Mouse (Mus musculus): ENCODE results near the gene Rasgef1b. TPM values are rescaled to one million over a fixed set of nuclear protein-coding genes. Genes with fewer than 3 reads are reported as not detected.
A peak's percentile ranks its signal among the peaks of the same experiment; 100 is the strongest.

Rasgef1b gene
- total and polyA plus RNA-seq, 3 experiments, result 0.17 to 0.26 (median 0.21) TPM

DNA sequence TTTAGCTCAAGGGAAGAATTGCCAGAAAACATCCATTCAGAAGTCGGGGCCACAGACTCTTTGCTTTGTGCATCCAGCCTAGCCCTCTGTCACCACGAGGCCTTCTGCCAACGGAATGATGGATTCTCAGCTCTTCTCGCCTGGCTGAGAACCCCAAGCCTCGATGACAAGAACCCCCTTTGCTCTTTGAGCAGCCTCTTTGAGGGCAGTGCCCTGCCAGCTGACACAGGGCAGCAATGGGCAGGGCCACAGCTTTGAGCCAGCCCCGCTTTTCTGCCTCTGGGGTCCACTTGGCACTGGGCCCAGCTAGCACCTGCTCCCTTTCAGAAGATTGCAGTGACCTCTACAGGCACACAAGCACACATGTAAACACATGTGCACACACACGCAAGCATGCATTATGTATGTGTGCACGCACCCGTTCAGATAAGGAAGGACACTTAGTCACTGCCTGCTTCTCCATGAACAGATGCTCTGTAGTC is 224.5 kb downstream of the Rasgef1b start:
- H3K4me1 ChIP-seq (ENCODE audit: control insufficient read depth in 1 of 2, insufficient read depth in 2 of 2), result peaks cover 0 to 4% of the 10 kb centered on the region in 2 experiments; a peak in 1 of 4 replicates
- no peak for DNase-seq (ENCODE audit: extremely low read depth)
- no peaks in the 10 kb centered on the region for H3K79me2 ChIP-seq (replicated peaks; ENCODE audit: control insufficient read depth, extremely low read depth, insufficient read depth, poor library complexity, severe bottlenecking)
- in situ Hi-C loops (cut with MboI; ENCODE audit: low pct_ligation_motif_present, low pct_unique_long_range_greater_than_20kb, low sequenced_read_pairs) (no loop called here), dilution Hi-C loops (cut with MboI; ENCODE audit: extremely low pct_ligation_motif_present, extremely low pct_unique_long_range_greater_than_20kb, low sequenced_read_pairs) (no loop called here)
- TF ChIP-seq RAD21 (IDR thresholded peaks at IDR 0.05; ENCODE audit: low read depth, low read length) (peak; percentile 12), CHD2 (IDR thresholded peaks at IDR 0.05; ENCODE audit: low read length) (no peak)
- no peaks in the 10 kb centered on the region for H3K36me3 ChIP-seq (replicated peaks in 1 of 2; ENCODE audit: control insufficient read depth in 1 of 2, insufficient read depth in 1 of 2, low read length in 1 of 2)
- no peak overlapping the region for H3K27ac ChIP-seq (ENCODE audit: insufficient read depth, low read depth)
- no peak overlapping the region for H3K4me3 ChIP-seq (replicated peaks in 1 of 3; ENCODE audit: low read depth in 2 of 3, low read length in 2 of 3, poor library complexity in 1 of 3)
- H3K9me3 ChIP-seq (replicated peaks; ENCODE audit: low read length), result no peaks in the 10 kb centered on the region
- no peaks in the 10 kb centered on the region for H3K27me3 ChIP-seq (replicated peaks)
- no peak overlapping the region for H3K9ac ChIP-seq (ENCODE audit: insufficient read depth, low read depth)
- H3K4me2 ChIP-seq (ENCODE audit: insufficient read depth, low read depth, poor library complexity, severe bottlenecking), result no peak overlapping the region

DNA sequence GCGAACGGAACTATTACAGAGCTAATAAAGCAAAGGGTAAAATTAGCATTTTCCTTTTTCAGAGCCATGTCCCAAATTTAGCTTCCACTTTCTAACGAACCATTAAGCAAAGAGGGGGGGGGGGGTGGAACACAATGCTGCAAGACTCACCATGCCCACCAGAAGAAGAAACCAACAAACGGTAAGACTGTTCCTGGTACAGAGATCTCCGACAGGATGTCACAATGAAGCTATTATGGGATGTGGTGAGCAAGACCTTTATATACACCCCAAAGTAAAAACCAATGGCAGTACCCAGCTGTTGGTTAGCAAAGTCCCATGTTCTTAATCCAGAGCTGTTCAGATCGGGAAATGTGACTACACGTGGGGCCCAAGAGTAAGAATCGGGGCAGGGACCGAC is 226.2 kb downstream of the Rasgef1b start:
- DNase-seq (ENCODE audit: extremely low read depth), result no peak
- H3K4me1 ChIP-seq (ENCODE audit: control insufficient read depth in 1 of 2, insufficient read depth in 2 of 2), result peaks cover 0 to 4% of the 10 kb centered on the region in 2 experiments; a peak in 1 of 4 replicates
- dilution Hi-C loops (cut with MboI; ENCODE audit: extremely low pct_ligation_motif_present, extremely low pct_unique_long_range_greater_than_20kb, low sequenced_read_pairs), result no loop called here
- no peak overlapping the region for H3K4me3 ChIP-seq (replicated peaks in 1 of 3; ENCODE audit: low read depth in 2 of 3, low read length in 2 of 3, poor library complexity in 1 of 3)
- H3K4me2 ChIP-seq (ENCODE audit: insufficient read depth, low read depth, poor library complexity, severe bottlenecking), result no peak overlapping the region
- no peaks in the 10 kb centered on the region for H3K9me3 ChIP-seq (replicated peaks; ENCODE audit: low read length)
- no peak overlapping the region for H3K9ac ChIP-seq (ENCODE audit: insufficient read depth, low read depth)
- no peaks in the 10 kb centered on the region for H3K27me3 ChIP-seq (replicated peaks)
- TF ChIP-seq SIN3A (IDR thresholded peaks at IDR 0.05; ENCODE audit: low read length) (no peak), TBP (conservative IDR thresholded peaks at IDR 0.05; ENCODE audit: low read depth, low read length) (no peak), CHD1 (IDR thresholded peaks at IDR 0.05; ENCODE audit: low read depth, low read length) (no peak), EP300 (IDR thresholded peaks at IDR 0.05; ENCODE audit: low read length) (no peak), USF2 (conservative IDR thresholded peaks at IDR 0.05; ENCODE audit: low read depth, low read length) (no peak), MXI1 (IDR thresholded peaks at IDR 0.05; ENCODE audit: low read depth, low read length) (no peak), ETS1 (conservative IDR thresholded peaks at IDR 0.05; ENCODE audit: low read depth, low read length) (no peak)
- H3K27ac ChIP-seq (ENCODE audit: insufficient read depth, low read depth), result no peak overlapping the region
- H3K36me3 ChIP-seq (replicated peaks in 1 of 2; ENCODE audit: control insufficient read depth in 1 of 2, insufficient read depth in 1 of 2, low read length in 1 of 2), result no peaks in the 10 kb centered on the region
- H3K79me2 ChIP-seq (replicated peaks; ENCODE audit: control insufficient read depth, extremely low read depth, insufficient read depth, poor library complexity, severe bottlenecking), result no peaks in the 10 kb centered on the region
- in situ Hi-C loops (cut with MboI; ENCODE audit: low pct_ligation_motif_present, low pct_unique_long_range_greater_than_20kb, low sequenced_read_pairs), result no loop called here

DNA sequence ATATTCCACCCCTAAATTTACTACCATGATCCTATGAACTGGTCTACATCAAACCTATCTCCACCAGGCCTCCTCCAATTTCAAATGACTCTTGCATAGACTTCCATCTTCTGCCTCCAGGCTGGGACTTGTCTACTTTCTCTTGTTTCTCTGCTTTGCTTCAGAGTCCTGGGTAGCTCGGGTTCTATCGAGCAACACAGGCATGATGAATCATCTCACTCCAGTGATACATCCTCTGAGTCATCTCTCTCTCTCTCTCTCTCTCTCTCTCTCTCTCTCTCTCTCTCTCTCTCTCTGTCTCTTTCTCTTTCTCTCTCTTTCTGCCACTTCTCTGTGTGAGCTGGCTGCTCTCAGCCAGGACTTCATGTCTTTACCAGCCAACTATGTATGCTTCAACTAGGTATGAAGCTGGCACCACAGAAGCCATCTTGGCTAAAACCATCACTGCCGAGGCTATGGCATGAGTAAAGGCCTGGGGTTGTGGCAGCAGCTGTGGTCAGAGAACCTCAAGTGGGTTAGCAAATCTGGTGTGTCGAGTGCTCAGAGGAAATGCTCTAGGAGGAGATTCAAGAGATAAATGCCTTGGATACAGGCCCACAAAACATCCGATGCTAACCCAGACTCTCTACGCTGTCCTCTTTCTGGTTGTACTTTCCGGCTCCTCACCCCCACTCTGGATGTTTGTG is 229.3 kb downstream of the Rasgef1b start:
- Histone ChIP-seq H3K27ac (ENCODE audit: insufficient read depth, low read depth) (no peak overlapping the region), H3K4me1 (ENCODE audit: control insufficient read depth in 1 of 2, insufficient read depth in 2 of 2) (peaks cover 0 to 8% of the 10 kb centered on the region in 2 experiments; a peak in 1 of 4 replicates), H3K4me3 (replicated peaks in 1 of 3; ENCODE audit: low read depth in 2 of 3, low read length in 2 of 3, poor library complexity in 1 of 3) (no peak overlapping the region), H3K9ac (ENCODE audit: insufficient read depth, low read depth) (no peak overlapping the region), H3K27me3 (replicated peaks) (no peaks in the 10 kb centered on the region), H3K36me3 (replicated peaks in 1 of 2; ENCODE audit: control insufficient read depth in 1 of 2, insufficient read depth in 1 of 2, low read length in 1 of 2) (no peaks in the 10 kb centered on the region), H3K79me2 (replicated peaks; ENCODE audit: control insufficient read depth, extremely low read depth, insufficient read depth, poor library complexity, severe bottlenecking) (no peaks in the 10 kb centered on the region), H3K9me3 (replicated peaks; ENCODE audit: low read length) (no peaks in the 10 kb centered on the region), H3K4me2 (ENCODE audit: insufficient read depth, low read depth, poor library complexity, severe bottlenecking) (no peak overlapping the region)
- dilution Hi-C loops (cut with MboI; ENCODE audit: extremely low pct_ligation_motif_present, extremely low pct_unique_long_range_greater_than_20kb, low sequenced_read_pairs), result no loop called here
- in situ Hi-C loops (cut with MboI; ENCODE audit: low pct_ligation_motif_present, low pct_unique_long_range_greater_than_20kb, low sequenced_read_pairs), result no loop called here
- no peak for DNase-seq (ENCODE audit: extremely low read depth)
- TF ChIP-seq JUND (conservative IDR thresholded peaks at IDR 0.05; ENCODE audit: low read depth, low read length), result no peak
- TF ChIP-seq JUN (IDR thresholded peaks at IDR 0.05; ENCODE audit: insufficient read depth, low read depth, low read length), result no peak
- no peak for TF ChIP-seq BHLHE40 (IDR thresholded peaks at IDR 0.05; ENCODE audit: low read depth, low read length)
- TF ChIP-seq CHD1 (IDR thresholded peaks at IDR 0.05; ENCODE audit: low read depth, low read length), result no peak
- TF ChIP-seq ZNF384 (IDR thresholded peaks at IDR 0.05; ENCODE audit: low read depth, low read length), result no peak
- TF ChIP-seq HCFC1 (IDR thresholded peaks at IDR 0.05; ENCODE audit: low read depth, low read length), result no peak
- TF ChIP-seq EP300 (IDR thresholded peaks at IDR 0.05; ENCODE audit: low read length), result no peak
- TF ChIP-seq UBTF (IDR thresholded peaks at IDR 0.05; ENCODE audit: low read depth, low read length), result no peak
